Mouse (Mus musculus) urinary bladder, adult 2 months (tissue): ENCODE results near the gene Angptl2. TPM values are rescaled to one million over a fixed set of nuclear protein-coding genes. Genes with fewer than 3 reads are reported as not detected.

Source experiments
- DNase-seq: peaks from one replicate; pipeline ENCODE4 v3.0.0; 2022; ENCODE audit warnings: low spot score
- polyA plus RNA-seq: library from polyadenylated mRNA; depleted of rRNA; stranded (reverse); fragments of >200 nt; gene quantifications from 2 replicates; pipeline ENCODE4 v1.2.3, GENCODE M21; 2012; rRNA removed

The Angptl2 gene
- polyA plus RNA-seq, 1 experiment, result 67.7 TPM

DNA sequence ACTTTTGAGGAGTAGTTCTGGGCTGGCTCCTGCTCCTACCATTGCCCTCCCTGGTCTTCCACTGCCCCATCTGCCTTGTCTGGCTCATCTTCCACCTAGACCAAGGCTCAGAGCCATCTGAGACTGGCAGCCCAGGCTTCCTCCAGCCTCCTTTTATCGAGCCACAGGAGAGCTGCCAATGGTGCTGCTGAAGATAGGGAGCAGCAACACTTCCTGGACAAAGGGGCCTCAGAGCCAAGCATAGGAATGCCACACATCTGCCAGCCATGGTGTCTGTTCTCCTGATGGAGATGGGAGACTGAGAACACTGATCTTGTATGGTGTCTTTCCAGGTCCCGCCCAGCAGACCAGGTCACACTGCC is 53.2 kb downstream of the Angptl2 start:
- no peak for DNase-seq

DNA sequence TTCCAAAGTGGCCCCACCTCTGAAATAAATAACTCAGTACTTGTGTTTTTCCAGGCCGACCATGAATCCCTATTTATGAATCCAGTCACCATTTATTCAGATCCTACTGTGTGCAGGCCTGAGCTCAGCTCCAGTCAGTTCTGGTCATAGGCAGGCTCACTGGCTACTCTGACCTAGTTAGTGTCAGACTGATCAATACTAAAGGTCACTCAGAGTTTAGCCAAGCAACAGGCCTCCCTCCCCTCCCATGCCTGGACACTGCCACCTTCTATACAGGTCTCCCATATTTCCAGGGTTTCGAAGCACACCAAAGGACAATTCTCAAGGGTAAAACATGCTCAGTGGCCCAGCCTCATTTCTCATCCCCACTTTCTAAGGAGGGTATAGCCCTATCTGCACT is 54.7 kb downstream of the Angptl2 start:
- no peak for DNase-seq

DNA sequence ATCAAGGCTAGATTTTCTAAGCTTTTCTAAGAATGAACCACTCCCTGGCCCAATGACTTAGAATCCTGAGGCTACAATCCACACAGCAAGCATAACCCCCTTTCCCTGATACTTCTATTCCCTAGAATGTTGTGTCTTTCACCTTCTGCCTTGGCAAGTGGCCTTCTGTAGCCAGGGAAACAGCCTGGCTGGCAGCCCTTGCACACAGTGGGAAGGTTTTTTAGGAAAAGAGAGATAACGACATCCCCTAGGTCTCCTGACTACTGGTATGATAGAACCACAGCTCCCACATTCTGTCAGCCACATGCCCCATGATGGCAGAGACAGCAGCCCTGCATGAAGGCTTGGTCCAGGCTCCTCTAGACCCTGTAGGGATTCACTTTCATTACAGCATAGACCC is 55.6 kb downstream of the Angptl2 start:
- DNase-seq, result no peak

DNA sequence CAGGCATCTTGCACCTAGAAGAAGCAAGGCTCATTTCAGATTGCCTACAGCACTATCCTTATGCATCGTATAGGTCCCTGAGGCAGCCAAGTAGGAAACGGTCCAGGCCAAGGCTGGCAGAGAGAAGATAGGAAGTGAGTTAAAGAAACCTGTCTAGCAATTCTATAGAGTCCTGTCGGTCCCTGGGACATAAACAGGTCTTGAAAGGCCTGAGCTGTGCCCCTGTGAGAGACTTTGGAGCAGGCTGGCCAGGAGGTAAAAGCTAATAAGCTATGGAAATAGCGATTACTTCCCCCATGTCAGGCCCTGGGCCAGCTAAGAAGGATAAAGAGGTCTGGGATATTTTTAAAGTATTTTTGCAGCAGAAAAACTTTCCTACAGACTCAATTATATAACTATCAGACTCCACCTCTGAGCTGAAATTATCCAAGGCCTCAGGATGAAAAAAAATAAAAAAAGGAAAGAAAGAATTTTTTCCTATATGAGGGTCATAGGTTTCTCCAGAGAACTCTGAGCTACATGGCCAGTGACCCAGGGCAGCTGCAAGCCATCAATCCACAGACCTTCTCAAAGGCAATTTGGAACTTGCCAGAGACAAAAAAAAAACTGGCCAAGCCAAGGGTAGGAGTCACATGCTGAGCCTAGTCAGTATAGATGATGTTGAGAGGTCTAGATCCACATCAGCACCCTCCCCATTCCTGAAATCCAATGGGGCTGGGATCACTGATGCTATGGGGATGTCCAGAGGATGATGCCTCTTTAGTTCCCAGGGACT is 57.0 kb downstream of the Angptl2 start:
- DNase-seq, result no peak

DNA sequence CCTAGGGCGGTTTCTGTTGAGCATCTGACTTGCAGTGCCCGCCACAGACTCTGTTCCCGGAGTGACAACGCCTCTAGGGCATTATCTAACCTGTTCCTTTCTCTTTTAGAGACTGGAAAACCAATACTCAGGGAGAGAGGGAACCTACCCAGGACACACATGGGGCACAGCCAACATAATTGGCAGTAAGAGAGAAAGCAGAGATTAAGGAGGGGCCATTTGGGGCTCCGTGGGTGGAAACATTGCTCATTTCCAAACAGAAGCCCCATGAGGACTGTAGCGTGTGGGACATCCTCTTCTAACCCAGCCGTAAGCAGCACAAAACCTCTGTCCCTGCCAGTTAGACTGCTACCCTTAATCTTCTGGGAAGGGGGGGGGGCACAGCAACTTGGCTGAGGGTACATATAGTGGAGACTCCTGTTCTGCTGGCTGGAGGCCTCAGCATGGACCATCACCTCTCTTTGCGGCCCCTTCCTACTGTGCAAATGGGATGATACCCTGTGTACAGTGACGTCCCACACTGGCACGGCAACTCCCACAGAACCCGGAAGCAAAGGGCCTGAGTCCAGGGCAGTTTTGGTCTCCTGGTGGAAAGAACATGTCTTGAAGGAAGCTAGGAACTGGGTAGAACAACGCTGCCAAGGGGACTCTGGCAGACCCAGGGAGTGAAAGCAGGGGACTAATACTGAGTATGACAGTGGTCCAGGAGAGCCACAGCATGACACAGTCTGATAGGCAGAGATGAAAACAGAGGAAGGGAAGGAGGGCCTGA is 59.0 kb downstream of the Angptl2 start:
- DNase-seq, result no peak

DNA sequence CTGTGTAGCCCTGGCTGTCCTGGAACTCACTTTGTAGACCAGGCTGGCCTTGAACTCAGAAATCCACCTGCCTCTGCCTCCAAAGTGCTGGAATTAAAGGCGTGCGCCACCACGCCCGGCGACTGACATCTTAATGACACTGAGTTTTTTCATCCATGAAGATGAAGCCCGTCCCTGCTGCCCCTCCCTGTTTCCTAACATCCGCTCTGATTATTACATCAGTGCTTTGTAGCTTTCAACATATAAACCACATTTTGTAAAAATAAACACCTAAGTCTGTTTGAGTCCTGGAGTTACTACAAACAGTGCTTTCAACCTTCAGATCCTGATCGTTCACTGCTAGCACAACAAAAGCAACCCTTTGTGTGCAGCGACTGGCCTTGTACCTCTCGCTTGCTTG is 63.9 kb downstream of the Angptl2 start:
- no peak for DNase-seq

DNA sequence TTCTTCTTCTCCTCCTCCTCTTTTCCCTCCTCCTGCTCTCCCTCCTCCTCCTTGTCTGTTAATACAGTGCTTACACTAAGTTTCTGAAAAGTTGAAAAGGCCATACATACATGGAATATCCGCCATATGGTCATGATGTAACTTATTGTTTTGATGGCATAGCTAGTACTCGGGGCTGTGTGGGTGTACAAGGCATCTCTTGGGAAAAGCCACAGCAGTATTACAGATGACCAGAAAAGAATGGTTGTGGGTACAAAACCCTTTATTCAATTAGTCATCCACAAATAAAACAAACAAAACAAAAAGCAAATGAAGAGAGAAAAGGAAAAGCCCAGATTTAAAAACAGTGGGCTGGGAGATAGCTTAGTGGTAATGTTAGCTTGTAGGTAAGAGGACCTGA is 64.7 kb downstream of the Angptl2 start:
- no peak for DNase-seq

DNA sequence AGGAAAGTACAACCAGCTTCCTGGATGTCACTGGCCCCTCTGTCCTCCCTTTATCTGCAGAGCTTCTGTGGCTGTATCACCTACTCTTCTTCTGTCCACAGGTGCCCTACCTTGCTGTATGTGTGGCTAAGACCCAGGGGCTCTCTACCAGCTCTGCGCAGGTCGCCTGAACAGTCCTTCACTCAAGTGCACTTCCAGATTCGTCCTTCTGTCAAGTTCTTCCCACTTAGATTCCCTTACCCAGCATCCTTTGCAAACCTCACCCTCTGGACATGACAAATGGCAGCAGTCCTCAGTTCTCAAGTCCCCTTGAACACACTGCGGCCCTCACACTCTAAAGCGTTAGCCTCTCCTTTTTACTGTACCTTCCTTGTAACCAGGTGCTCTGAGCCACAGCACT is 65.9 kb downstream of the Angptl2 start:
- DNase-seq, result no peak

DNA sequence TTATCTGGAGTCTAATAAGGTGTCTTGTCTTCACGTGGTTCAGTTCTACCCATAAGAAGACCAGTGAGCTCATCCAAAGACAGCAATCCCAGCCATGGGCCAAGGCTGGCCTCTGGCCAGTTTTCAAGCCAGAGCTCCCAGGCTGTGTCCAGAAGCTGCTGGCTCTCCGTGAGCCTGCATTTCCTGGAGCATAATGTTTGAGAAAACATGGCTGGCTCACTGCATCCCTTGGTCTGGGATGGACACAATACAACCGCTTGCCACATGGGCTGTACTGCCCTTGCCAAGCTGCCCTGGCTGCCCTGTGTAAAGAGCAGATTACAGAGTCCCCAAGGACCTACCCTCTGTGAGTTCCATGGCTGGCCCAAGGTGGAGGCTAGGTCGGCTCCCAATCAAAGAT is 67.0 kb downstream of the Angptl2 start:
- no peak for DNase-seq

DNA sequence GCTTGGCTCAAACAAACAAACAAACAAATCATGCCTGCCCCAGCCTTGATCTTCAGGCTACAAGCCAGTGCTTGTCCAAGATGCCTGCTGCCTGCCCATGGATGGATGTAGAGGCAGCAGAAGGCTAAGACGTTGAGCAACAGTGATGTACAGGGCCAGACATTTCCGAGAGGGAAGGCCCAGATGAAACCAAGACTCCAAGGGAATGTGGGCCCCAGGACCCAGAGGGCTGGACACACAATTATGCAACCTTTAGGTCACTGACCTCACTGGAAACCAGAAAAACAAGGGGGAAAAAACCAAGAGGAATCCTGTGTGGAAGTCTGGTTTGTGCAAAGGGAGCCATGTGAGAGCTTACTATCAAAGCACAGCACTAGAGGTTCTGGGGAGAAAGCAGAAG is 67.8 kb downstream of the Angptl2 start:
- DNase-seq, result no peak

DNA sequence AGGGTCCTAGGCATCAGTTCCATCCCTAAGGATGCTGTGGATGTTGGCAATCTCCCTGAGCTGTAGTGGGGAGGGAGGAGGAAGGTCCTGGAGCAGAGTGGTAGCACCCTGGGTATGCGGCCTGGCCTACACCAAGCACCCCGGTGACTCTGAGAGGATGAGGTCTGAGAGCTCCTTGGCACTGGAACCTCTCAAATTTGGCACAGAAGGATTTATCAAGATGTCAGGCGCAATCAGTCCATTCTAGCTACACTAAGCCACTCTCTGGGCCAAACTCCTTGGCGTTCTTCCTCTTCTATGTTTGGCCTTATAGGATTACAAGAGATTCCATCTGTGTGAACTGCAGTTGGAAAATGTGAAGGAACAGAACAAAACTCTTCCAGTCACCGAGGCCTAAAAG is 73.0 kb downstream of the Angptl2 start:
- DNase-seq, result no peak

DNA sequence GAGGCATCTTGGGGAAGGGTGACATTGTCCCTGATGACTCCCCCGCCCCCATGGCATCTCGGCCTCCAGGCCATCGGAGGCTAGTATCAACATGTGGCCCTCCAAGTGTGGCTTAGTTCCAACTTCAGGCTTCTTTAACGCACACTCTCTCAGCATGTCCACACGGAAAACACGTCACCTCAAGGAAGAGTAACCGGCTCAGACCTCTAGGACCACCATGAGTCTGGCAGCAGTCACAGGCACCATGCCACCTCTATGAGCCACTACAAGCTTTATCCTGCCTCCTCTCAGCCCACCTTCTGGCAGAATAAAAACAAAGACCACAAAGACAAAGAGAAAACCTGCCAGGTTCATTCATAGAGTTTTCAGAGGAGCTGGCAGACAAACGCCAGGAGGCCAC is 74.6 kb downstream of the Angptl2 start:
- DNase-seq, result no peak

DNA sequence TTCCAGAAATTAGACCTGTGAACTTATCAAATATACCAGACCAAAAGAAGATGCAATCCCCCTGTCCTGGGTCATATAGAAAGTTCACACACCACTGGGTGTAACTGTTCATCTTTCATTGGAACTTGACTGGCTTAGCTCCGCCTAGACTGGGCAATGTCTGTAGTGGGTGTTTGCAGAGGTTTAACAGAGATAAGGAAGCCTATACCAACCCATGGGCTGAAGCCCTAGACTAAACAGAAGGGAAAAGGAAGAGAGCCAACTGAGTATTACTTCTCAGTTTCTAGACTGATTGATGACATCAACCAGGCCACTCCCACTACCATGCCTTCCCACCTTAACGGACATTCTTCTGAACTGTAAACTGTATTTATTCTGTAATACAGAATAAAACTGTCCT is 76.2 kb downstream of the Angptl2 start:
- no peak for DNase-seq

DNA sequence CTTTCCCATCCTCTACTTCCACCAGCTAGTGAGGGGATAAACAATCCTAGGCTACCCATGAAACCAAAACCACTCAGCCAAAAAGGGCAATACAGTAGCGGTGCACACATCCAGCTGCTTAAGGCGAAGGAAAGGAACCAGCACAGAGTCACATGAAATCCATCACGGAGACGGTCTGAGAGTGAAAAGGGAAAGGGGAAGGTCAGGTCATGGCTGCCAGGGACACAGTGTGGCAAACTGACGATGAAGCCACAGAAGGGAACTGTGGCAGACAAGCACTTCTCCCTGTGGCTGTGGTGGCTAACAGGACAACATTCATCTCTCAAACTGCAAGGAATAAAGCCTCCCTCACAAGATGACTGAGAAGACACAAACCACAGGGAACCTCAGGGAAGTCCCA is 79.2 kb downstream of the Angptl2 start:
- no peak for DNase-seq

Other genes starting within 250 kb of the Angptl2 start
- gene Slc2a8, start 234.0 kb upstream of the Angptl2 start, polyA plus RNA-seq, result 21.0 and 21.5 TPM in 2 replicates
- gene Garnl3, start 84.4 kb upstream of the Angptl2 start, polyA plus RNA-seq, result 3.7 TPM in 2 replicates
- 8.2 and 8.4 TPM in 2 replicates for gene Ralgps1, start 155.4 kb downstream of the Angptl2 start, polyA plus RNA-seq
- gene Zbtb34, start 215.3 kb downstream of the Angptl2 start, polyA plus RNA-seq, result 9.5 and 9.7 TPM in 2 replicates